Mouse (Mus musculus): ENCODE measurements around the gene Smc3. TPM values are rescaled to one million over a fixed set of nuclear protein-coding genes. Genes with fewer than 3 reads are reported as not detected.

Gene Smc3
- 10 to 100 TPM; 41.5 to 44.4 TPM for total RNA-seq (2021)
- long read RNA-seq, full-length matches to known transcripts: 17 of 21 reads
- long read RNA-seq, partial matches to known transcripts: 4 of 21 reads
- long read RNA-seq, other reads (novel, unspliced or antisense): 0 of 21 reads

GRCm38 (mm10) chr19:53599757-53600539 is at the start of gene Smc3:
TSS of gene Smc3 (plus strand) at chr19:53600398.
- peak; percentile 99 for DNase-seq (ENCODE audit: low spot score in 2 of 2)

- DNase-seq (ENCODE audit: low spot score in 2 of 2): no peak
These were observed 49.2 kb upstream of the Smc3 start for GRCm38 (mm10) chr19:53550972-53551371.

DNA sequence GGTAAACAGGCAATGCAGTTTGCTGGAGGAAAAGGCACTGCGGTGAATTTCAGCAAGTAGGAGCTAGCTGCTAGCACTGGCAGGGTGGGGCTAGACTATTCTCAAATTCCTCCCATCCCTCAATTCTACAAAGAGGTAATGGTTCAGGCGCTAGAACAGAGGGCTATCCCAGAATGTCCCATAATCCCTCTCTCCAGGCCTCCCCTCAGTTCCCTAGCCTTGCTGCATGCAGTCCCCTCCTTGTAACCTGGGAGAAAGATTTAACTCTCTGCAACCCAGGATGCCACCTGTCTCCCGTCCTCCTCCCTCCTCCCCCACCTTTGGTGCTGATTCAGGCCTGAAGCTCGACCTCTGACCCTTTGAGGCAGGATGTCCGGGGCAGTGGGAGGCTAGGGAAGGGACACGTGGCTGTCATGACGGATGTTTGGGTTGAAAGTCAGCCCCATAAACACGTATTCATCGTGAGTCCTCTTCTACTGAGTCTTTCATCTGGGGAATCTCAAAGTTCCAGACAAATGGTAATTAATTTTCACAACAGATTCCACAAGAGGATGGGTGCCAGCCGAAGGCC is 47.9 kb upstream of the Smc3 start:
- no peak for DNase-seq (ENCODE audit: low spot score in 2 of 2)

DNA sequence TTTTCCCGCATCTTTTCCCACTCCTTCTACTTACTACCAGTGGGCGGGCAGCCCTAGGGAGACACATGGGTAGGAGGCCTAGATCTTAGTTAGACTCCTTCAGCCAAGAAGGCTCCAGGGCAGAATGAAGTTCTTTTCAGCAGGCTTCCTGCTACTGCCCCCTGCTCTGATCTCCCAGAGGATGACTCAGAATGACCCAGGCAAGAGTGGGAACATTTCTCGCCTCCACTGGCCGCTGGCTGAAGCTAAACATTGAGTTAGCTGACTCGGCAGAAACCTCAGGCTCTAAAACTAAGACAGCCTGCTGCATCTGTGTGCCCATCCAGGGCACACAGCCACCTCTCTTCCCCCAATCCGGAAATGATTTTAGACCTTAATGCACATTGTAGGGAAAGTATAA is 47.4 kb upstream of the Smc3 start:
- DNase-seq (ENCODE audit: low spot score in 2 of 2): no peak

DNA sequence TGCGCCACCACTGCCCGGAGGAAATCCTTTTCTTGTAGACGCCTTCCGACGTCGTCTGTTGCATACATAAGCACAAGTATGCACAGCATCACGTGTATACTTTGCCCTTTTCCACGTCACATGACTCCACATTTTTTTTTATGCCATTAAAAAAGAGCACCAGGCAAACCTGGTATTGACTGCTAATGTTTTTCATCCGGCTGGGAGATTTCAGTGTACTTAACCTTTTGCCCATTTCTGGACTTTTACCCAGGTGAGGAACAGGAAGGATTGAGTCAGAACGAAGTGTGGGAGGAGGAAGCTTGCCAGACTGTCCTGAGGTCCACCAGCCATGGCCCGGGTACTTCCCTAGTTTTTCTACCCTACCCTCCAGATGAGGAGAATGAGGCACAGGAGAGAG is 45.8 kb upstream of the Smc3 start:
- DNase-seq (ENCODE audit: low spot score in 2 of 2): no peak

DNA sequence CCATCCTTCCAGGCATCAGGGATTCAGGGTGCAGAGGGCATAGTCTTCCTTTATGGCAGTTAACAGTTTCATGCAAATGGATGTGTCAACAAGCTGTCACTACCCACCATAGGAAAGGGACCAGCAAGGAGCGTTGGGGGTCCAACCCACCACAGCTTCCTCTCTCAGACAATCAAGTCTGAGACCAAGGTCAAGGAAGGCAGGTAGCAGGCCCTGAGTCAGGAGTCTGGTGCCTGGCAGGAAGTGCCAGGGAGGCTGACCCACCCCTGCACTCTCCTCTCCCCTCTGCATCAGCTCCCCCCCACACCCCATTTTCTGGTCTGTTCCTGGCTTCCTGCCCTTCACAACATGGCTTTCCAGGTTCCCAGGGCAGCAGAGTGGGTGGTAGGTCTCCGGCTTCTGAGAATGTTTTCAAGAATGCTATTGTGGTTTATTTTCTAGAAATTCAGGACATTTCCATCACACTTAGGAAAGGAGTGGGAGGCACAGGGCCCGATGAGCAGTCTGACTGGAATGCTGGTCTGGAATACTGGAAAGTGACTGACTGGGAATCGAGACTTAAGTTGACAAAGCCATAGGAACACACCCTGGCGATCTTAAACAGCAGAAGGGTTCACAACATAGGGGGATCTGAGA is 45.1 kb upstream of the Smc3 start:
- no peak for DNase-seq (ENCODE audit: low spot score in 2 of 2)

- DNase-seq (ENCODE audit: low spot score in 2 of 2): no peak
These were observed 43.4 kb upstream of the Smc3 start for GRCm38 (mm10) chr19:53556841-53557240.

- no peak for DNase-seq (ENCODE audit: low spot score in 2 of 2)
These were observed 42.8 kb upstream of the Smc3 start for GRCm38 (mm10) chr19:53557267-53557936.

DNA sequence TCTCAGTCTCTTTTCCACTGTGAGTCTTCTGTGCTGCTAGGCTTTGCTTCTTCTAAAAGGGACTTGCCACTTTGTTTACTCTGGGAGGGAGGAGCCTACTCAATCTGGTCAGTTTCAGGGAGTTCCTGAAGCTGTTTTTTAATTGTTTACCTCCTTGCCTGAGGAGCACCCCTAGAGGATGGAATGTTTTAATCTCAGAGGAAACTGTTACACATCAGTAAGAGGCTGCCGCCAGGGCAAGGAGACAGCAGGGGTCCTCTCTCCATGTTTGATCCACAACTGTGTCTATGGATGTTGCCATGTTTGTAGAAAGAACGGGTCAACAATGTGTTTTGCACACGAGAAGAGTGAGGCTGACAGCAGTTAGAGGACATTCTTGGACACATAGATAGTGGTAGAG is 39.8 kb upstream of the Smc3 start:
- DNase-seq (ENCODE audit: low spot score in 2 of 2): no peak

- no peak for DNase-seq (ENCODE audit: low spot score in 2 of 2)
These were observed 36.0 kb upstream of the Smc3 start for GRCm38 (mm10) chr19:53564174-53564573.

GRCm38 (mm10) chr19:53565565-53566277 is 34.5 kb upstream of the Smc3 start:
- DNase-seq (ENCODE audit: low spot score in 2 of 2): no peak

DNA sequence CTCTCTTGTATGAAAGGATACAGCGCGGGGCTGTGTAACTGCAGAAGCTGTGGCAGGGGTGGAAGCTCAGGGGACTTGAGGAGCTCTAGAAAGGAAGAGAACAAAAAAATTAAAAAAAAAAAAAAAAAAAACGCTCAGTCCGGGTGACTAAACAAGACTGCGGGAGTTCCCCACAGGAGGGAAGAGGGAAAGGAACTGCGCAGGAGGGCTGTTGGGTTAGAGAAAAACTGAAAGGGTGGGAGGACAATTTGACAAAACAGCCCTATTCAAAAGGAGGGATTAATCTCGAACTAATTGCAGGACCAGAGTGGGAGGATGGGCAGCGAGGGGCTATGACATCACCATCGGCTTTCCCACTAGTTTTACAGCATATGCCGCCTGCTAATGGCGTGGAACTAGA is 32.3 kb upstream of the Smc3 start:
- DNase-seq (ENCODE audit: low spot score in 2 of 2): no peak

DNA sequence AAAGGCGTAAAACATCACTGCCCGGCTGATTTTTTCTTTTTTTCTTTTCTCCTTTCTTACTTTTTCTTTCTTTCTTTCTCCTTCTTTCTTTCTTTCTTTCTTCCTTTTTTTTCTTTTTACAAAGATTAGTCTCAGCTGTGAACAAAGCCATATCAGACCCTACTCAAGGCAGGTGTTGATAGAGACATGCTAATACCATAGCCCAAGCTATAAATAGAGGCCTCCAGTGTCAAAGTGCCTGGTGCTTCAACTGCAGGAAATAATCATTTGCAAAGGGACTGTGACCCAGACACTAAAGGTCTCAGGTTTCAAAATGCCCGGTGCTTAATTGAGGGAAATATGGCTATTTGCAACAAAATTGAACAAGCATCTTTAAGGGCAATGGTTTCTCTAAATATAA is 31.6 kb upstream of the Smc3 start:
- DNase-seq (ENCODE audit: low spot score in 2 of 2): no peak

- no peak for DNase-seq (ENCODE audit: low spot score in 2 of 2)
These were observed 29.1 kb upstream of the Smc3 start for GRCm38 (mm10) chr19:53571056-53571455.

- no peak for DNase-seq (ENCODE audit: low spot score in 2 of 2)
These were observed 28.4 kb upstream of the Smc3 start for GRCm38 (mm10) chr19:53571501-53572428.

GRCm38 (mm10) chr19:53572607-53573006 is 27.6 kb upstream of the Smc3 start:
- no peak for DNase-seq (ENCODE audit: low spot score in 2 of 2)

DNA sequence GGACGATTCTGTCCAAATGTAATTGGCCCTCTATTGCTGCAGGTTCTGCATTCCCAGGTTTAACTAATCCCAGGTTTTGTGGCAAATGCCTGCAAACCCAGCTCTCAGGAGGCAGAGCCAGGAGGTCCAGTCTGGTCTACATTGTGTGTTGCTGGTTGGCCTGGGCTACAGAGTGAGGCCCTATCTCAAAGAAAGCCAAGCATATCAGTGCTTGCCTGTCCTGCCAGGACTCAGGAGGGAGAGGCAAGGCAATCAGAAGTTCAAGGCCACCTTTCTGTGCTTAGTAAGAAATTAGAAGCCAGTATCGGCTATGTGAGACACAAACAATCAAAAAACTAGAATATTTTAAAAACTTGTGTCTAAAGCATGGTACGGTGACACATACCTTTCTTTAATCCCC is 27.0 kb upstream of the Smc3 start:
- DNase-seq (ENCODE audit: low spot score in 2 of 2): no peak

GRCm38 (mm10) chr19:53574131-53574530 is 26.1 kb upstream of the Smc3 start:
- no peak for DNase-seq (ENCODE audit: low spot score in 2 of 2)

DNA sequence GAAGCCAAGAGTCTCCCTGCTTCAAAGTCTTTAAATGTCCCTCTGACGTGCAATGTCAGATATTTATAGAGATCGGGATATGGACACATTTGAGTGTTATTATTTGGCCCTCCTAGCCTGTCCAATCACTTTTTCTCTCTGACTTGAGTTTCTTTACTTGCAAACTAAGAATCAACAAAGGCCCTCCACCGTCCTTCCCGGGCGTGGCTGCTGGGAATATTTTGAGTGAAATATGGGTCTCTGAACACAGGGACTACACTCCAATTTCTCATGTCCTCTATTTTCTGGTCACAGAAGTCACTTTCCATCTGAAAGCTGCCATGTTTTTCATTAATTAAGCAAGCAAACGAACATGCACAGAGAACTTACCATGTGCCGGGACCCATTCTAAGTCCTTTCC is 25.7 kb upstream of the Smc3 start:
- no peak for DNase-seq (ENCODE audit: low spot score in 2 of 2)
